Mouse (Mus musculus) ES-Bruce4 (cell line): Measurements from ENCODE around the gene Srp72.

Experiments used
- CTCF ChIP-seq: IDR thresholded peaks from one replicate; pipeline ENCODE4 v1.8.1; 2011; ENCODE audit warnings: low read depth, low read length
- EP300 ChIP-seq: IDR thresholded peaks from 2 replicates; pipeline ENCODE4 v1.6.1; 2011; ENCODE audit warnings: low read depth, low read length; ENCODE audit not compliant: insufficient read depth

GRCm38 (mm10) chr5:77039391-77039790, 64.9 kb downstream of the Srp72 start:
- TF ChIP-seq EP300, result no peak
- TF ChIP-seq CTCF, result no peak
